Mouse (Mus musculus) monocyte, adult 59 days (primary cell): ENCODE results near the gene Ceacam20. TPM values are rescaled to one million over a fixed set of nuclear protein-coding genes. Genes with fewer than 3 reads are reported as not detected.

Experiments
- total RNA-seq, 2 experiments: library from RNA; stranded (reverse); gene quantifications; one replicate each; pipeline ENCODE4 v1.2.4; 2023

The Ceacam20 gene
- not detected for total RNA-seq

GRCm38 (mm10) chr7:19964985-19965579, at the start of gene Ceacam20:
Gene Ceacam20, plus strand, starts transcription at chr7:19965412.

GRCm38 (mm10) chr7:19920506-19921261, 44.5 kb upstream of the Ceacam20 start, which contains the start of gene Pvr:
Gene Pvr, minus strand, starts transcription at chr7:19921160.

GRCm38 (mm10) chr7:19950589-19950988, 14.6 kb upstream of the Ceacam20 start, which contains the start of gene Igsf23:
Gene Igsf23, minus strand, starts transcription at chr7:19950756.

GRCm38 (mm10) chr7:19991165-19991564, 26.0 kb downstream of the Ceacam20 start, which contains the start of gene Nlrp9b:
Gene Nlrp9b, plus strand, starts transcription at chr7:19991465.

Other genes starting within 250 kb of the Ceacam20 start
- 10 to 100 TPM; 31.1 to 33.4 TPM for gene Tomm40, start 250.0 kb upstream of the Ceacam20 start, total RNA-seq
- gene Nectin2, start 214.9 kb upstream of the Ceacam20 start, total RNA-seq: 1 to 10 TPM in 1 of 2 experiments, under 1 TPM in 1; 0.91 to 2.5 TPM
- gene Bcam, start 194.4 kb upstream of the Ceacam20 start, total RNA-seq: under 1 TPM; 0.76 to 0.97 TPM
- not detected for gene Cblc, start 168.6 kb upstream of the Ceacam20 start, total RNA-seq
- gene Bcl3, start 142.6 kb upstream of the Ceacam20 start, total RNA-seq: 10 to 100 TPM; 71.7 to 91.9 TPM
- gene Gm19345, start 113.4 kb upstream of the Ceacam20 start, total RNA-seq: not detected
- gene Ceacam16, start 104.1 kb upstream of the Ceacam20 start, total RNA-seq: 1 to 10 TPM; 1.9 to 2.9 TPM
- gene Ceacam19, start 77.4 kb upstream of the Ceacam20 start, total RNA-seq: 1 to 10 TPM; 2.4 to 2.7 TPM
- gene Pvr, start 44.3 kb upstream of the Ceacam20 start, total RNA-seq: 10 to 100 TPM; 22.2 to 29.1 TPM
- gene Igsf23, start 14.7 kb upstream of the Ceacam20 start, total RNA-seq: not detected
- gene Nlrp9b, start 26.1 kb downstream of the Ceacam20 start, total RNA-seq: not detected
- not detected for gene Vmn1r91, start 134.3 kb downstream of the Ceacam20 start, total RNA-seq
- gene Gm16442, start 157.2 kb downstream of the Ceacam20 start, total RNA-seq: not detected
- gene Vmn1r93, start 173.7 kb downstream of the Ceacam20 start, total RNA-seq: not detected
- not detected for gene Vmn1r94, start 203.0 kb downstream of the Ceacam20 start, total RNA-seq
- gene Vmn1r95, start 228.3 kb downstream of the Ceacam20 start, total RNA-seq: not detected
- gene Gm6164, start 240.2 kb downstream of the Ceacam20 start, total RNA-seq: not detected